17 mouse cellular contexts compared by ENCODE assay signal in the genomic region with DNA sequence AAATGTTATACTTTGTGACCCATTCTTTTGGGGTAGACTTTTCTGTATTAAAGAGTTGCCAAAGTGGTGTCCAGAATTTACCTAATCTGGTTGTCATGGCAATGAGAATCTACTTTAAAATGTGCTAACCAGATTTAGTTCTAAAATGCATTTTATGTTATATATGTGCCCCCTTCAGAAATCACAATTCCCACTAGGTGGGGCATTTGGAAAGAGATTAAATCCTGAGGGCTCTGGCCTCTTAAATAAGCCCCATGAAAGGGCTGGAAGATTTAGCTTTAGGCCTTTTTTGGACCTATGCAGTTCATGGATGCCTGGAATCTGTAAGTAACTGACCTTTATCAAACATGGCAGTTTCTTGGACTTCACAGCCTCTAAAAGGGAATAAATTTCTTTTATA. TPM values are rescaled to one million over a fixed set of nuclear protein-coding genes. Genes with fewer than 3 reads are reported as not detected.
DNase-seq lines count a peak whose midpoint lies in the region; ATAC-seq and TF ChIP-seq lines count a peak whose summit lies in the region.
"Had no signal": no experiment of that assay in that cellular context is flagged by ENCODE, and none has a peak within 500 bp of the region (broad histone marks: within the 10 kb centered on the region; RNA-seq: fewer than 3 reads in every experiment).

No protein-coding gene starts in this region.

- in situ Hi-C loops in Patski (cut with MboI; ENCODE audit: low pct_unique_long_range_greater_than_20kb), result no loop called here

- no peaks in the 10 kb centered on the region for H3K9me3 ChIP-seq in heart, embryonic 11.5 days (replicated peaks; ENCODE audit: control insufficient read depth, low read length)
- H3K9me3 ChIP-seq in kidney, embryonic 15.5 days (replicated peaks), result no peaks in the 10 kb centered on the region
- H3K9me3 ChIP-seq: embryonic facial prominence, embryonic 15.5 days; forebrain, embryonic 15.5 days; hindbrain, embryonic 13.5 days had no signal

- POLR2A ChIA-PET in Patski (lab: Charles Lee), result no interaction called here

- peak overlapping the region; percentile 20; the same call in 1 of the 2 replicates for H3K4me3 ChIP-seq in heart, embryonic 11.5 days (ENCODE audit: low read depth, low read length)
- H3K4me3 ChIP-seq in layer of hippocampus, adult 2 months, result peak overlapping the region; percentile 78
- no peak overlapping the region for H3K4me3 ChIP-seq in kidney, embryonic 15.5 days (replicated peaks)
- H3K4me3 ChIP-seq: embryonic facial prominence, embryonic 15.5 days; forebrain, embryonic 15.5 days; hindbrain, embryonic 13.5 days had no signal

- H3K36me3 ChIP-seq in heart, embryonic 11.5 days (ENCODE audit: control insufficient read depth, insufficient read depth, low read length), result no peaks in the 10 kb centered on the region
- H3K36me3 ChIP-seq in kidney, embryonic 15.5 days, result no peaks in the 10 kb centered on the region
- H3K36me3 ChIP-seq: embryonic facial prominence, embryonic 15.5 days; forebrain, embryonic 15.5 days; hindbrain, embryonic 13.5 days had no signal

- CTCF ChIA-PET in Patski (lab: Charles Lee), result no interaction called here

- H3K27me3 ChIP-seq in heart, embryonic 11.5 days (ENCODE audit: control insufficient read depth, insufficient read depth, low read length), result no peaks in the 10 kb centered on the region
- H3K27me3 ChIP-seq in Patski, result no peaks in the 10 kb centered on the region
- H3K27me3 ChIP-seq in kidney, embryonic 15.5 days, result peaks cover 19% of the 10 kb centered on the region

- no peak overlapping the region for H3K27ac ChIP-seq in heart, embryonic 11.5 days (ENCODE audit: low read depth, low read length)
- H3K27ac ChIP-seq in layer of hippocampus, adult 2 months, result no peak overlapping the region
- H3K27ac ChIP-seq in kidney, embryonic 15.5 days, result no peak overlapping the region
- H3K27ac ChIP-seq: embryonic facial prominence, embryonic 15.5 days; forebrain, embryonic 15.5 days; hindbrain, embryonic 13.5 days; liver, embryonic 14.5 days had no signal

- DNase-seq in embryo, embryonic 10.5 days (ENCODE audit: low spot score), result peak; percentile 10
- no peak for DNase-seq in embryo, embryonic 10 days (ENCODE audit: low spot score)
- DNase-seq in heart, adult 18-20 months, result no peak
- DNase-seq in layer of hippocampus, adult 2 months (ENCODE audit: low spot score in 2 of 2), result no peak
- DNase-seq in layer of hippocampus, adult 18-20 months (ENCODE audit: low spot score in 2 of 2), result no peak
- no peak for DNase-seq in Patski (ENCODE audit: low read depth, low spot score)
- DNase-seq: adrenal gland, postnatal 25 days; cerebellum, postnatal 25 days; kidney, adult 18-20 months; thymus, adult 18-20 months had no signal

- no peak overlapping the region; the same call in 1 of the 2 replicates for H3K9ac ChIP-seq in heart, embryonic 11.5 days (ENCODE audit: low read depth, low read length)
- no peak overlapping the region for H3K9ac ChIP-seq in kidney, embryonic 15.5 days
- H3K9ac ChIP-seq: embryonic facial prominence, embryonic 15.5 days; forebrain, embryonic 15.5 days; hindbrain, embryonic 13.5 days; liver, embryonic 14.5 days had no signal

- peaks cover 12% of the 10 kb centered on the region for H3K4me1 ChIP-seq in heart, embryonic 11.5 days (ENCODE audit: control insufficient read depth, insufficient read depth, low read length)
- H3K4me1 ChIP-seq in kidney, embryonic 15.5 days, result peaks cover 19% of the 10 kb centered on the region

- ATAC-seq in heart, embryonic 11.5 days (replicated peaks; ENCODE audit: insufficient number of reproducible peaks, low FRiP score, low TSS enrichment), result no peak
- ATAC-seq in Patski, result no peak
- no peak for ATAC-seq in kidney, embryonic 15.5 days (replicated peaks; ENCODE audit: low FRiP score)
- ATAC-seq: activated CD4-positive, CD25-positive, alpha-beta regulatory T cell, adult 4 months; forebrain, embryonic 15.5 days had no signal

- H3K4me2 ChIP-seq in heart, embryonic 11.5 days, result peak overlapping the region; percentile 50
- H3K4me2 ChIP-seq in kidney, embryonic 15.5 days, result no peak overlapping the region
- H3K4me2 ChIP-seq: embryonic facial prominence, embryonic 15.5 days; forebrain, embryonic 15.5 days; hindbrain, embryonic 13.5 days had no signal

- peak; percentile 54 for TF ChIP-seq CTCF in layer of hippocampus, adult 2 months (conservative IDR thresholded peaks at IDR 0.05)
- TF ChIP-seq CTCF in Patski (IDR thresholded peaks at IDR 0.05), result peak; percentile 18

RNA-seq across cellular contexts. Expression of a gene that starts 3.3 kb away (rescaled TPM):
- 5.9 and 6.3 TPM in 2 replicates for polyA plus RNA-seq in heart, embryonic 11.5 days (2014; fragmentation: Nextera tagmentation; extraction: Ambion mirVana)
- total RNA-seq in heart, adult 18-20 months (2021), result 10 to 100 TPM; 27.3 to 43.5 TPM
- total RNA-seq in layer of hippocampus, adult 2 months (2021), result 10 to 100 TPM; 10.7 to 12.2 TPM
- 10 to 100 TPM; 13.8 to 14.4 TPM for total RNA-seq in layer of hippocampus, adult 18-20 months (2021)
- 12.7 TPM for polyA plus RNA-seq in Patski (2021)
- 1.3 and 1.5 TPM in 2 replicates for polyA plus RNA-seq in kidney, embryonic 15.5 days (2015; fragmentation: Nextera tagmentation; extraction: Ambion mirVana)
